Mouse (Mus musculus) small intestine, adult 2 months (tissue): ENCODE results near the gene Gm49318.

Source experiments
- CTCF ChIP-seq: fragments of 200-500 bp; IDR thresholded peaks from 2 replicates; pipeline ENCODE4 v1.5.1; 2012; ENCODE audit warnings: low read depth, mild to moderate bottlenecking, control low read depth, inconsistent platforms, low read length, moderate library complexity, mixed read lengths; ENCODE audit not compliant: insufficient replicate concordance, insufficient read length; ENCODE audit errors: extremely low read depth
- POLR2A ChIP-seq: fragments of 200-500 bp; IDR thresholded peaks from 2 replicates; pipeline ENCODE4 v1.6.1; 2012; ENCODE audit warnings: low read depth, mild to moderate bottlenecking, control low read depth, inconsistent platforms, low read length, moderate library complexity

DNA sequence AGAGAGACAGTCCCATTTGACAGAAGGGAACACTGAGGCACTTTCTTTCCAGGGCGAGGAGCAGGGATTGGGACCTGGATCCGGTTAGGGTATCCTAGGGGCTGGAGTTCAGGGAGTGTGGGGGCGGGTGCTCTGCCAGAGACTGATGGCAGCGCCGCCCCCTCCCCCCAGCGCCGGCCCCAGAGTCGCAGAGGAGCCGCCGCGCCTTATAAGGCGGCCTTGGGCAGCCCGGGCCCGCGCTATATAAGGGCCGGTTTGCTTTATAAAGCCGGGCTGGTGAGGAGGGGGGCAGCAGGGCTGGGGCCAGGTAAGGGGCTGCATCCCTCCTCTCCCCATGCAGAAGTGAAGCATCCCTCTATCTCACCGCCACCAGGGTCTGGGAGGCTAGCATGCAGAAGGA is 28.9 kb upstream of the Gm49318 start:
- TF ChIP-seq CTCF (no peak), POLR2A (no peak)
